Mouse (Mus musculus) CD4-positive, CD25-positive, alpha-beta regulatory T cell, adult 2 months (primary cell): ENCODE results near the gene Znrf2.

Source experiments
- DNase-seq: peaks from one replicate; pipeline ENCODE4 v3.0.0-alpha.2; 2012; ENCODE audit warnings: low read depth, low spot score

Znrf2 gene

GRCm38 (mm10) chr6:54816388-54817065, at the start of gene Znrf2:
Znrf2 (plus strand) TSS chr6:54816916.
- DNase-seq: peak; percentile 98

GRCm38 (mm10) chr6:54767746-54768145, 49.0 kb upstream of the Znrf2 start:
- DNase-seq: no peak

- no peak for DNase-seq
These were observed 46.0 kb upstream of the Znrf2 start for GRCm38 (mm10) chr6:54770766-54771165.

GRCm38 (mm10) chr6:54771171-54771570, 45.5 kb upstream of the Znrf2 start:
- no peak for DNase-seq

- no peak for DNase-seq
These were observed 44.6 kb upstream of the Znrf2 start for GRCm38 (mm10) chr6:54772078-54772477.

GRCm38 (mm10) chr6:54775739-54776138, 41.0 kb upstream of the Znrf2 start:
- no peak for DNase-seq

GRCm38 (mm10) chr6:54777661-54778060, 39.1 kb upstream of the Znrf2 start:
- no peak for DNase-seq

- DNase-seq: no peak
These were observed 36.7 kb upstream of the Znrf2 start for GRCm38 (mm10) chr6:54779968-54780367.

GRCm38 (mm10) chr6:54780569-54781304, 36.0 kb upstream of the Znrf2 start:
- DNase-seq: no peak

- DNase-seq: no peak
These were observed 34.8 kb upstream of the Znrf2 start for GRCm38 (mm10) chr6:54781881-54782280.

- no peak for DNase-seq
These were observed 31.5 kb upstream of the Znrf2 start for GRCm38 (mm10) chr6:54785098-54785730.

- no peak for DNase-seq
These were observed 29.9 kb upstream of the Znrf2 start for GRCm38 (mm10) chr6:54786766-54787165.

GRCm38 (mm10) chr6:54788493-54788892, 28.2 kb upstream of the Znrf2 start:
- no peak for DNase-seq

- DNase-seq: no peak
These were observed 27.6 kb upstream of the Znrf2 start for GRCm38 (mm10) chr6:54789139-54789538.

GRCm38 (mm10) chr6:54790071-54790470, 26.6 kb upstream of the Znrf2 start:
- DNase-seq: no peak

GRCm38 (mm10) chr6:54793853-54794252, 22.9 kb upstream of the Znrf2 start:
- no peak for DNase-seq

- no peak for DNase-seq
These were observed 22.3 kb upstream of the Znrf2 start for GRCm38 (mm10) chr6:54794372-54794771.

GRCm38 (mm10) chr6:54794991-54795390, 21.7 kb upstream of the Znrf2 start:
- DNase-seq: no peak

GRCm38 (mm10) chr6:54795971-54796370, 20.7 kb upstream of the Znrf2 start:
- DNase-seq: no peak

- no peak for DNase-seq
These were observed 14.4 kb upstream of the Znrf2 start for GRCm38 (mm10) chr6:54802348-54802747.

GRCm38 (mm10) chr6:54804066-54804864, 12.5 kb upstream of the Znrf2 start:
- DNase-seq: no peak

- DNase-seq: no peak
These were observed 10.9 kb upstream of the Znrf2 start for GRCm38 (mm10) chr6:54805779-54806178.
